Mouse (Mus musculus): ENCODE measurements at regions not wholly inside any gene's neighbourhood (a gene's known extent, or its start where the extent isn't known, plus 50 kb on each side); places are given as distances from the start of the nearest gene placed in this dataset.
A peak's percentile ranks its signal among the peaks of the same experiment; 100 is the strongest.

DNA sequence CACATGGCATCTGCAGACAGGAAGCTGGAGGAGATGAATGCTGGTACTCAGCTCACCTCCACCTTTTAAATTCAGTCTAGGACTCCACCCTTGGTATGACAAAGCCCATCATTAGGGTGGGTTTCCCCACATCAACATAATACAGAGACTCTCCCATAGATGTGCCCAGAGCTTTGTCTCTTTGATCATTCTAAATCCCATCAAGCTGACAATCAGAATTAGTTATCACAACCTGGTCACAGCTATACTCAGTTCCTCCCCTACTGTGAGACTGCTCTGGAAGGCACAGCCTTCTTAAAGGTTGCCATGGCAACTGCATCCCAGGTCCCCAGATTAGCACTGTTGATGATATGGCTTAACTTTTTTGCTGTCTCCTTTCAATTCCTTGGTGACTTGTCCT is 184.3 kb upstream of the Tbx3 start:
- DNase-seq (ENCODE audit: low read depth, low spot score): no peak

DNA sequence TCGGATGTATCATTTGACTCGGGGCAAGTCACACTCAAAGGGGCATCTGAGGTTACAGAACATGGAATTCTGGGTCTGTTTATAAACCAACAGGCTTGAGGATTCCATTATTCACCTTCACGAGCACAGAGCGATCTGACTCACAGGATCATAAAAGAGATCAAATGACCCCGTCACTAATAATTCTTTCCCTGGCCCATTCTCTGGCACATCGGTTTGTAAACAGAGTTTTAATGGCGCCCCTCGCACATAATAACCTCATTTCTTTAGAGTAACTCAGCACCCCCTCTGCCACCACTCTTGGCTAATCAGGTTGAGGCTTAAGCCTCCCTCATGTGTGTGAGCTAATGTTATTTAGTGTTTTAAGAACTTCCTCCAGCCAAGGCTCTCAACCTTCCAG is 183.3 kb upstream of the Tbx3 start:
- DNase-seq (ENCODE audit: low read depth, low spot score): no peak

DNA sequence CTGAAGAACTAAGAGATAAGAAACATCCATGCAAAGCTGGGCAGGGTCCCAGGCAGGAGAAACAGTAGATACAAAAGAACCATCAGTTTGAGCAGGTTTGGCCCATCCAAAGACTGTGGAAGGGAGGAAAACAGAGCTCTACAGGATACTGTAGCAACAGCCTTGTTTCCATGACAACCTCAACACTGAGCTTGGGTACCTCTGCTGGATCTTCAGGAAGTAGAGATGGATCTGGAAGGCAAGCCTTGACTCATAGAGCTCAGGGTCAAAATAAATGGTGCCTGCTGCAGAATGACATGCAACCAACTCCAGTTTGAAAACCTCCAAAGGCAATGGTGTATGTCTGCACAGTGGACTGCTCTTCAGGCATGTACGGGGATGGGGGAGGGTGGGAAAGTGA is 173.0 kb upstream of the Tbx3 start:
- DNase-seq (ENCODE audit: low read depth, low spot score): no peak

DNA sequence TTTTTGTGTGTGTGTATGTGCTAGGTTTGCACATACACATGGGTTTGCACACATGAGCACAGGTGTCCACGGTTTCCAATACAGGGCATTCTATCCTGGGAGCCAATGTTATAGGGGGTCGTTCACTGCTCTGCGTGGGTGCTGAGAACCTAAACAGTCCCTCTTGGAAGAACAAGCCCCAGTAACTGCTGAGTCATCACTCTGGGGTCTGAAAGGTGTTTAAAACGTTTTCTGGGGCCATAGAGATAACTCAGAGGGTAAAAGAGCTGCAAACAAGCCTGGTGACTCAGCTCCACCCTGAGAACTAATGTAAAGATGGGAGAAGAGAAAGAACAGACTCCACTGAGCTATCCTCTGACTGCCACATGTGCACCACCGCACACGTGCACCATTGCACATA is 172.0 kb upstream of the Tbx3 start:
- no peak for DNase-seq (ENCODE audit: low read depth, low spot score)

DNA sequence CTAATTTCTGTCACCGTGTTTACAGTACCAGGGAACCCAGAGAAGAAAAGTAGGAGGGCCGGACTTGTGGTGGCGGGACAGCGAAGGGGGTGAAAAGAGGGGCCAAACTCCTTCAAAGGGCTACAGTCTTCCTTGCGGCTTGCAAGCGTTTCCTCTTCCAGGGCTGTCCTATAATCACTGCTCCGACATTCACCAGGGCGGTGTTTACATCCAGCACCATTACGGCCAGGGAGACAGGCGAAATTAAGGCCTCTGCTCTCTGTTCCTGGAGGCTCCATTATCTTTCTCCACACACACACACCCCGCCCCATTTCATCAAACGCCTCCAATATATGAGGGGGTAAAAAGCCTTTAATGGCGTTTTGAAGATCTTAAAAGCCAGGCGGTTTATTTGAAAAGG is 162.8 kb upstream of the Tbx3 start:
- DNase-seq (ENCODE audit: low read depth, low spot score): no peak

DNA sequence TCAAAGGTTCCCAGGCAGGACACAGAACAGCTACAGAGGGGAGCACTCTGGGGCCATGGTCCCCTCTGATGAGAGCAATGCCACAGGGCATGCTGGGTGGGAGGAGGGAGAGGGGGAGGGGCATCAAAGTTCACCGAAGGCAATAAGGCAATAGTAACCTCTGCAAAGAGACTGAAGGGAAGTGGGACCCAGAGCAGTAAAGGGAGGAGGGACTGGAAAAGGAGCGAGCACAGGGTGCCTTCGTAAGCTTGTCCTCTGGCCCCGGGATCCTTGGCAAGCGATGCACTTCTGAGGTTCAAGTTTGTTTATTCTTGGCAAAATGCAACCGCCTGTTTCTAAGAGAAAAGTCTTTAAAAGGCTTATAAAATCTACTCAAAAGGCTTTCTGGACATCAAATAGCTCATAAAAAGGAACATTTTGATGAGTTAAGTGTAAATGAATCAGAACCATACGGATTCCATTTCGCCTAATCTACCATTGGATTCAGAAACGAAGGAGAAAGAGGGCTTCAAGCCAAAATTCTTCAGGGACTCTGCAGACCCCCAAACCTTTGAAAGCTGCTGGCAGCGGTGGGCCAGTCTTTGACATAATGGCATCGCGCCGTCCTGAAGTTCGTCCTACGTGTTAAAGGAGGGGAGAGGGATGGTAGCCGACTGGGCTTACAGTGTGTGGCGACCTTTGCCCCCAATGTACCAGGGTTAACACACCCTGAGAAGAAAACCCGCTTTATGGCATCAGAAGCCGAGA is 151.8 kb upstream of the Tbx3 start:
- no peak for DNase-seq (ENCODE audit: low read depth, low spot score)

DNA sequence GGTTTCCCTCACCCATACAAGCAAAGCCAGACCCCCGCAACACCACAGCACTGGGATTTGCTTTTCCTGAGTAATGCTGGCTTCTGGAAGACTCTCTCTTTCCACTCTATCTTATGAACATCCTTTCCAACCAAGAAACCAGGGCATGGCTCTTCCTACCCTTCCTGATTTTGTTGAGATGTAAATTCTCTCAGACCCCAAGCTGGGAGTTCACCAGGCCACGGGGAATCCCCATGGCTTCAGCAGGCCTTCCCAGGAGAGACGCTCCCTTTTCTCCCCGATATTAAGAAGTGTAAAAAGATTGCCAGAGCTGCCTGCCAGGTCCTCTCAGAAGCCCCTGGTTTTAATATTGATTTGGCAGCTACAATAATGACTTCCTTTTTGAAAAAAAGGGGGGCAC is 146.3 kb upstream of the Tbx3 start:
- no peak for DNase-seq (ENCODE audit: low read depth, low spot score)

DNA sequence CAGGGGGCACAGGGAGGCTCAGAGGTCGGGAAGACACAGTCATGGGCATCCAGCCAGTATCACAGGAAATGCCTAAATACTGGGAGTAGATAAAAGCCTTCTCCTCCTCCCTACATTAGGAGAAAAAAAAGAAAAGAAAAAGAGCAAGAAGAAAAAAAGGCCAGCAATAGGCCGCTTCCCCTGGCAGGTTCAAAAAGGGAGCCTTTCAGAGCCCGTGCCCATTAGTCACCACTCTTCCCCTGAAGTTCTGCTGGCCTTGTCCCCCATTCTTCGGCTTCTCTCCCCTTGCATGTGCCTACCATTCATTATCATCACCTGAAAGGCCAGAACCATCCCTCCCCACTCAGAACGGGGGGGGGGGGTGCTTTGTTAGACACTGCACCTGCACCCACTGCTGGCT is 144.5 kb upstream of the Tbx3 start:
- no peak for DNase-seq (ENCODE audit: low read depth, low spot score)

DNA sequence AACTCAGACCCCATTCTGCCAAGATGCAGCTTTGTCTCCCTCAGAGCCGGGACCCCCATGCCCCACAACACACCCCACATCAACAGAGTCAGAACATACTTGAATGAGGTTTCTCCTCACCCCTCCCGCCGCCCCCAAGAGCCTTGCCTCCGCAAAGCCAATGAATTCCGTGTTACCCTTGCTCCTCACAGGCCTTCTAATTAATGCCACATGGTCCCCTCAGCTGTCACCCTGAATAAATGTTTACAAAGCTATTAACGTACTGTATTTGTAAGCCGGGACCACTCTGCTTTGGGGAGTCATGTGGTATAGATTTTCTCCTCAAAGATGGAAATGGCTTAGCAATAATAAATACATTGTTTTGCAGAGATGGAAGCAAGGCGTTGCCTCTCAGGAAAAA is 140.5 kb upstream of the Tbx3 start:
- no peak for DNase-seq (ENCODE audit: low read depth, low spot score)

DNA sequence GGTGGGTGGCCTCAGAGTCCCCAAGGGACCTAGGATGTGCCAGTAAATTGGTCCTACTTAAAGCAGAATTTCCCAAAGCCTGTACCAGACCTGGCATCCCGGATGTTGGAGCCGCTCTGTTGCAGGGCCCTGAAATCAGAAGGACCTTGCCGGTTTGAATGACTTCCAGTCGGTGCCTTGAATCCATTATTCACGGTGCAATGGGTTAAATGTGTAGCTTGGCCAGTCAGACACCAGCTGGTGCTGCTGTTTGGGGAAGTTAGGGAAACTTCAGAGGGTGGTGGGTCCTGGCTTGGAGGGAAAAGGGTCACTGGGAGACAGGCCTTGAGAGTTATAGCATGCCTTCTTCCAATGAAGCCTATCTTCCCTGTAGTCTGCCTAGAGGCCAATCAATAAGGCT is 135.5 kb upstream of the Tbx3 start:
- no peak for DNase-seq (ENCODE audit: low read depth, low spot score)

DNA sequence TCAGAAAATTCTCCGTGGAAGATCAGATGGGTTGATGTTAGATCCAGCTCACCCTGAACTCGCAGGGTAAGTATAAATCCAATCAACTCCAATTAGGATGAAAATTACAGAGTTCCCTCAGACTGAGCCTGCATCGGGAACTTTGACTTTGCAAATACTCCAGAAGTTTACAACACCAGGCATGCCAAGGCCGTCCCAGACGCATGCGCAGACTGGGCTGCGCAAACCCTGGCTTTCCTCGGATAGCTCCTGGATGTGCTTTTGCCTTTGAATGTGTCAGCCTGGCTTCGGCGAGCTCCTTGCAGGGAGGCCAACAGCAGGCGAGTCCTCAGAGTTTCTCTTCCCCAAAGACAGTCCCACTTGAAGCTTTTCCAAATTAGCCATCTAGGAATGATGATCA is 127.6 kb upstream of the Tbx3 start:
- DNase-seq (ENCODE audit: low read depth, low spot score): no peak

DNA sequence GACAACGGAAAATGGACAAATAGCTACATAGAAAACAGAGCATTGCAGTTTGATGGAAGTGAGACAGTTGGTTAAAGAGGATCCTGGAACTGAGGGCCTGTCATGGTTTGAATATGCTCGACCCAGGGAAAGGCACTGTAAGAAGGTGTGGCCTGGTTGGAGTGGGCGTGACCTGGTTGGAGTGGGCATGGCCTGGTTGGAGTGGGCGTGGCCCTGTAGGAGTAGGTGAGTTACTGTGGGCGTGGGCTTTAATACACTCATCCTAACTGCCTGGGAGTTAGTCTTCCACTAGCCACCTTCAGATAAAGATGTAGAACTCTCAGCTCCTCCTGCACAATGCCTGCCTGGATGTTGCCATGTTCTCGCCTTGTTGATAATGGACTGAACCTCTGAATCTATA is 126.8 kb upstream of the Tbx3 start:
- peak; percentile 33 for DNase-seq (ENCODE audit: low read depth, low spot score)

DNA sequence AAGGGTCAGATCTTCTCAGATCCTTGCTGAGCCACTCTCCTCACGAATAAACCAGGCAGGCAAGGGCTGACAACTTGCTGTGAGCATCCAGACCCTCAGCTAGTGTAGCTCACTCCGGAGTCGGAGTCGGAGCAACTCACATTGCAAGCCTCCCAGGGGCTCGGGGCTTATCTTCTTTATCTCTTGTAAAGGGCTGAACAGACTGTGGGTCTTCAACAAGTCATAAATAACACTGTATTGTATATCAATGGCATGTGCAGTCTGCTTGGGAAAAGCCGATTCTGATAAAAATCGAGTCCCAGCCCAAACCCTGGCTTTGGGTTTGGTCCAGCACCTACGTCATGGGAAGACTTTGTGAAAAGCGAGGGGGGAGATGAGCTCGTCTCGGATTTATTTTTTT is 125.8 kb upstream of the Tbx3 start:
- DNase-seq (ENCODE audit: low read depth, low spot score): no peak

DNA sequence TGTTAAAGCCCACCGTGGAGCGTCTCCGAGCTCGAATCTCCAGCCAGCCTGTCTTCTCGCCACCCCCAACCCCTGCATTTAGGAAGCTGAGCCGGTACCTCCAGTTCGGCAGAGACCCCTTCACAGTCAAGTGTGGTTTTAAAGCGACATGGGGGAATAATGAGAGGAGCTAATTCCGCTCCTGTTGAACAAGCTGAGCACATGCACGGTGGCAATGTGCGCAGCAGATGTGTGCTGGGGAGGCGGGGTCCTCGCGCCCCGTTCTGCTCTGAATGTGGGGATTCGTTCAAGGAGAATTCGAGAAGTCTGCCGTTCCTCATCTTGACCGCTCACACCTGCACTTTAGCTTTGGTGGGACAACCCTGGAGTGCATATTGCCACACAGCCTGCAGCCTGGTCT is 123.4 kb upstream of the Tbx3 start:
- DNase-seq (ENCODE audit: low read depth, low spot score): no peak

DNA sequence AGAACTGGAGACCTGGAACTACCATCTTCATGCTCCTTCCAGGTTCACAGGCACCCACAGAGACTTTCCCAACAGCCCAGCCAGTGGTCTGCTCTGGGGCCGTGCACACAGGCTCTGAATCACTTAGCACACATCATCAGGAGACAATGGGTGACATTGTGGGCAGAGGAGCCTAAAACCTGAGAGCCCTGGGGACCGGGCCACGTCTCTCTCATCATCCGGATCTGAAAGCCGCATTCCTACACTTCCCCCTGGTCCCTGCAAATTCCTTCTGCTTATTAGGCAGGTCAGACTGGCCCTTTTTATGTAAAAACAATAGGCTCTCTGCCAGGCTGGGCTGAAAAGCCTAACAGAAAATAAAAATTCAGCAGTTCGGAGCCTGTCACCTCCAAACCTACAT is 119.6 kb upstream of the Tbx3 start:
- no peak for DNase-seq (ENCODE audit: low read depth, low spot score)

DNA sequence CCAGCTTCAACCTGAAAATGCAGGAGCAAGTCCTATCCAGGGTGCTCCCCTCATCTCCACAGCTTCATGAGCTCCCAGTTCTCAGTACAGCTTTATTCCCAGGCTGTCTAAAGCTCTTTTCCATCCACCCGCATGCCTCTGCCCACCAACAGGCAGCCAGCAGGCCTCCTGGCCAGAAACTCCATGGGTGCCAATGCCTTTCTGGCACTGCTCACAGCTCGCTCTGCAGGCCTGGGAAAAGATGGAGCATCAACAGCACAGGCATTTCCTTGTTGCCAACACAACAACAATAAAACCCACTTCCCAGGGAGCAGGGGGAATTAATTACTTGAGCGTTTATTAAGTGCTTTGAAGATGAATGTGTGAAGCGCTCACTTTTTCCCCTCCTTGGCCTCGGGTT is 117.0 kb upstream of the Tbx3 start:
- no peak for DNase-seq (ENCODE audit: low read depth, low spot score)

DNA sequence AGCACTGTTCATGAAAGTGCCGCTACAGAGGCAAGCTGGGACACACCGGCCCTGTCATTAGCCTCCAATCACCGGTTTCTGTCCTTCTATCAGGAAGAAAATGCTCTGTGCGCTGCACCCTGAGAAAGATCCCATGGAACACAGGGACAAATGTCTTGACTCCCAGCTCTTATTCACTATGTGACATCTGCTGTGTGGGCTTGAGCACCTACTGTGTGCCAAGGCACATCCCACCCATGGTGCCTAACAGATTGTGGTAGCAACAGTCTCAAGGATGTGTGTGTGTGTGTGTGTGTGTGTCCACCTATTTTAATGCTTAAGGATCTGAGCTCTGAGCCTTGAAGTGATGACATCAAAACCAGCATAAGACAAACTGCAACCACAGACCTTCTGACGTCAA is 113.4 kb upstream of the Tbx3 start:
- no peak for DNase-seq (ENCODE audit: low read depth, low spot score)

DNA sequence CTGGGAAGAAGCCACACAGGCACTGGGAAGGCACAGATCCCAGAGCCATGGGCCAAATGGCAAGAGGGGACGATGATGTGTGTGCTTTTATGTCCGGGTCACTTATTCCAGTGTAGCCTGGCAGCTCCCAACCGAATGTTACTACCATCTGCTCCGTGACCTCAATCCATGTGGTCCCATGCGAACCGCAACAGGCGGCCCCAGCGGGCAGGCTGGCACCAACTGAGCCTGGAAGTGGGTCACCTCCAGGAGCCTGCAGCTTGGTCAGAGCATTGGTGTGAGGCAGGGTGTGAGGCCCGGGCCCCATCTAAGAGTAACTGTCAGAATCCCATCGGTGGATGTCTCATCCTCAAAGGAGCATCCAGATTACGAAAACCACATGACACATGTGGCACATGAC is 110.8 kb upstream of the Tbx3 start:
- DNase-seq (ENCODE audit: low read depth, low spot score): no peak

DNA sequence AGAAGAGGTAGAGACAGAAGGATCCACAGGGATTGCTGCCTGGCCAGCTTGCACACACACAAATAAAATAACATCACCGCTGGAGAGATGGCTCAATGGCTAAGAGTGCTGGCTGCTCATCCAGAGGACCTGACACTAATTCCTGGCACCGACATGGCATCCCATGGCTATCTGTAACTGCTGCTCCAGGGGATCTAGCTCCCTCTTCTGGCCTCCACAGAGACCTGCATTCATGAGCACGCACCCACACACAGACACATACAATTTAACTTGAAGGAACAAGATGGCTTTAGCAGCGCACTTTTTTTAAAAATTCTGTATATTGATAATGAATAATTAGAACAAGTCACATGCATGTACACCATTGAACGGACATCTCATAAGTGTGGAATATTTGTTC is 110.1 kb upstream of the Tbx3 start:
- DNase-seq (ENCODE audit: low read depth, low spot score): no peak

DNA sequence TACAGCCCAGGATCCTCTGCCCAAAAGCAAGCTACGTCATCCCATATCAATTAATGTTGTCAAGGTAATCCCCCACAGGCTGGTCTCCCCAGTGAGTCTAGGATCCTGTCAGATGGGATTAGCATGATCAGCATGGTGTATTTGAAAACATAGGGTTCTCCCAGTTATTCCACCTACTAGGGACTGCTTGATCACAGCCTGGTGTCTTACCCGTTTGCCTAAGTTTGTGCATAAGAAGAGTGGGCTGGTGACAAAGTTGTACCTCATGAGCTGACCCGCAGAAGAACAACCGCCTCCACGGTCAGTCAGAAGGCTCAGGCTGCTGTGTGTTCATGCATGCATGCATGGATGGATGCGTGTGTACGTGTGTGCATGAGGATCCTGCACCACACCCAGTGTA is 108.9 kb upstream of the Tbx3 start:
- DNase-seq (ENCODE audit: low read depth, low spot score): no peak

DNA sequence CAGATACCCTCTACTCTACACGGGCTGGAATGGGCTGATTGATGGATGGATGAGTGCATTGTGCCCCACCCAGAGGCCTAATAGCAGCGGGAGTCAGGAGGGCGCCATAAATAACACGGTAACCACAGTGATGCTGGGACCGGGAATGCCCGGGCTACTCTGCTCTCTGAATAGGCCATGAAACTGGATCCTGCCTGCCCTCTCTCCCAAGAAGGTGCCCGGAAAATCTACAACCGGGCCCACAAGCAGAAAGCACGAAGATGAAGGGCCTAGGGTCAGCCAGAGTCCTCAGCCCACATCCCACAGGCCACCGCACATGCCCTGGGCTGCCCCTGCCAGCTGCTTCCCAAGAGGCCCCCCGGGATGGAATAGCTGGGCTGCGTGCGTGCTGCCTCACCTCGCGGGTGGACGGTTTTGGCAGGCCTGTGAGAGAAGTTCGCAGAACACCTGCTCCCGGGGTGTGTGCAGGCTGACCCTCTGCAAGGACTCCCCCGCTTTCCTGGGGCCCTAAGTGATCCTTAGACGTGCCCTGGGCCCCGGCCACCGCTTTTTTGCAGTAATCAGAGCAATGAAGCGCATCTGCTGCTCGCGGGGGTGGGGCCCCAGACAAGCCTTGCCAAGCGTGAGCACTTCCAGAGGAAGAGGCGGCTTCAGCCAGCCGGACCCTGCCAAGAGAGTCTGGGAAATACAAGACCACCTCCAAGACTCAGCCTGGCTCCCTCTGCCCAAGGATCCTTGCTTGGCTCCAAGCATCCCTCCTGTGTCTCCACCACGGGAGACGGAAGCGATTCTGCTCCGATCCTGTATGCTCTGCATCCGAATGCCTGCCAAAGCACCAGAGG is 106.7 kb upstream of the Tbx3 start:
- no peak for DNase-seq (ENCODE audit: low read depth, low spot score)

DNA sequence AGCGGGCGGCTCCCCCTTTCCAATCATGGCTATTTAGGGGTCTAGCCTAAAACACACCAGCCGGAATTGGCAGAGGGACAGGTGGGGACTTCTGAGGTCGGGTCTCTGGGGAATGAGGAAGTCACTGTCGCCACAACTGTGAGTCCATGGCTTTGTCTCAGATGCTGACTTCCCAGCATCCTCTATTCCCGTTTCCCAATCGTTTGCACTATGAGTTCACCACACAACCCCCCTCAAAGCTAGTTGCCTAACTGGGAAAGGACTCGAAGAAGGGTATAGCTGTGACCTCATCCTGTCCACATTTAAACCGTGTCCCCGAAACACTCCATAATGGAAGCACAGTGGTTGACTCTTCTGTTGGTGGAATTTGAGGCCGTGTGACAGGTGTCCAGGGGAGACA is 102.8 kb upstream of the Tbx3 start:
- no peak for DNase-seq (ENCODE audit: low read depth, low spot score)

DNA sequence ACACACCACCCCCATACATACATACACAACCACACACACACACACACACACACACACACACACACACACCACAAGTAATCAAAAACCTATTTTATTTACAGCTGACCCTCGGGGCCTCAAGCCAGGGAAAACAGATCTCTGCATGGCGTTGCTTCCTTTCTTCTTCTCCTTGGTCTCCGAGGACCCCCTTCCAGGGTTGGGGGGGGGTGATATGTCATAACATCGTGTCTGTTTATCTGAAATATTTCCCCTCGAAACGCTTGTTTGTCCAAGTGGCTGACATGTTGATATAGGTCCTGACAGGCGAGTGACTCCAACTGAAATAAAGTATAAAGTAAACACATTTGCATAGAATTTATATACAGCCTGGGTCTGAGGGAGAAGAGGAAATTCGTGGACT is 100.4 kb upstream of the Tbx3 start:
- no peak for DNase-seq (ENCODE audit: low read depth, low spot score)

Data from WW6 (cell line).